In the genomic region with DNA sequence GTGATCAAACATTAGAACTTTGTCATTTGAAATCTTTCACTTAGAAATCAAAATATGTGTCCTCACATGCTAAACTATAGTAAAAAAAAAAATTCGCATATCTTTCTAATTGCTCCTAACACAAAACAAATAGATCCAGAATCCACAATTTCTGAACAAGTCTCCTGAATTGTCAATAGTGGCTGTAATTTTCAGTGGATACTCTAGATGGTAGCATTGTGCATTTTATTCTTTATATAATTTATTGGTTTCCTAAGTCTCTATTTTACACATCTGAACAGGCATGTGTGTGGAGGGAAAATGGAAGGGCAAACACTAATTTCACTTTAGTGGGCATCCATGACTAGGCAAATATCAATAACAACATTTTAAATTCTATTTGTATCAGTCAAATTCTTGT, we compare ENCODE assay signal across 12 mouse cellular contexts.
A peak's percentile ranks its signal among the peaks of the same experiment; 100 is the strongest.
DNase-seq lines count a peak whose midpoint lies in the region; ATAC-seq and TF ChIP-seq lines count a peak whose summit lies in the region.
"Had no signal": no experiment of that assay in that cellular context is flagged by ENCODE, and none has a peak within 500 bp of the region (broad histone marks: within the 10 kb centered on the region; RNA-seq: fewer than 3 reads in every experiment).

No protein-coding gene starts in this region.

- no peak for DNase-seq in heart, postnatal 0 days (ENCODE audit: low spot score)
- no peak for DNase-seq in heart, postnatal 36 days
- no peak for DNase-seq in liver, postnatal 0 days
- no peak for DNase-seq in liver
- peak; percentile 2 for DNase-seq in MEL-GATA-1-ER (ENCODE audit: extremely low read depth, low read depth)
- DNase-seq in lung, postnatal 36 days = peak; percentile 0
- no peak for DNase-seq in thymus, postnatal 10 days (ENCODE audit: low spot score in 2 of 2)
- DNase-seq: cerebellum, postnatal 36 days had no signal

- no peak overlapping the region for H3K27ac ChIP-seq in heart, postnatal 0 days (ENCODE audit: low read depth)
- no peak overlapping the region for H3K27ac ChIP-seq in liver, postnatal 0 days (ENCODE audit: low read depth)
- H3K27ac ChIP-seq: forebrain, embryonic 12.5 days; lung, embryonic 15.5 days had no signal

- TF ChIP-seq EP300 in heart, postnatal 0 days (IDR thresholded peaks at IDR 0.05; ENCODE audit: low read depth) = no peak
- TF ChIP-seq EP300 in liver, postnatal 0 days (IDR thresholded peaks at IDR 0.05; ENCODE audit: low read depth) = no peak

- no peaks in the 10 kb centered on the region for H3K9me3 ChIP-seq in heart, postnatal 0 days (replicated peaks; ENCODE audit: control insufficient read depth, low read length)
- H3K9me3 ChIP-seq in liver, postnatal 0 days (ENCODE audit: low read length) = no peaks in the 10 kb centered on the region
- H3K9me3 ChIP-seq: forebrain, embryonic 12.5 days; lung, embryonic 15.5 days had no signal

- H3K9ac ChIP-seq in heart, postnatal 0 days (replicated peaks; ENCODE audit: low read depth, low read length) = no peak overlapping the region
- no peak overlapping the region for H3K9ac ChIP-seq in liver, postnatal 0 days (replicated peaks)
- H3K9ac ChIP-seq: forebrain, embryonic 12.5 days; lung, embryonic 15.5 days had no signal

- H3K4me3 ChIP-seq in heart, postnatal 0 days (ENCODE audit: low read depth, low read length) = no peak overlapping the region
- no peak overlapping the region for H3K4me3 ChIP-seq in liver, postnatal 0 days (ENCODE audit: low read depth, low read length)
- H3K4me3 ChIP-seq: forebrain, embryonic 12.5 days; lung, embryonic 15.5 days had no signal

- no peaks in the 10 kb centered on the region for H3K36me3 ChIP-seq in heart, postnatal 0 days (replicated peaks; ENCODE audit: control insufficient read depth, insufficient read depth, low read length)
- H3K36me3 ChIP-seq in liver, postnatal 0 days (replicated peaks; ENCODE audit: insufficient read depth, low read length) = no peaks in the 10 kb centered on the region
- H3K36me3 ChIP-seq: forebrain, embryonic 12.5 days; lung, embryonic 15.5 days had no signal

- ATAC-seq in heart, postnatal 0 days (ENCODE audit: insufficient read depth, low read depth) = no peak
- ATAC-seq in liver, postnatal 0 days = no peak
- no peak for ATAC-seq in inflammation-experienced regulatory T-cells, adult 6 months
- ATAC-seq: activated CD4-positive, CD25-positive, alpha-beta regulatory T cell, adult 4 months had no signal

- intact Hi-C loops in heart, postnatal 36 days (cut with DNase I) = loop anchor here (2.0 kb wide), 2 partner anchors 112 to 232 kb away; a partner anchor contains a TSS

- 23% methylated on average over 1 of the region's 1 CpGs for WGBS in heart, postnatal 0 days
- WGBS in liver, postnatal 0 days (ENCODE audit: insufficient replicate concordance) = 16% methylated on average over 1 of the region's 1 CpGs

- no peaks in the 10 kb centered on the region for H3K27me3 ChIP-seq in heart, postnatal 0 days (ENCODE audit: control insufficient read depth, insufficient read depth, low read length)
- H3K27me3 ChIP-seq in liver, postnatal 0 days (ENCODE audit: insufficient read depth, low read length) = no peaks in the 10 kb centered on the region
- H3K27me3 ChIP-seq: forebrain, embryonic 12.5 days; lung, embryonic 15.5 days had no signal

- TF ChIP-seq CTCF in heart, postnatal 0 days (IDR thresholded peaks at IDR 0.05; ENCODE audit: low read depth) = peak; percentile 20
- TF ChIP-seq CTCF in liver, postnatal 0 days (IDR thresholded peaks at IDR 0.05; ENCODE audit: low read depth) = 0 out of 2 replicates have a peak, but pooled peaks have one; percentile 8

- H3K4me1 ChIP-seq in heart, postnatal 0 days (ENCODE audit: control insufficient read depth, insufficient read depth) = no peaks in the 10 kb centered on the region
- H3K4me1 ChIP-seq in liver, postnatal 0 days (ENCODE audit: insufficient read depth) = no peaks in the 10 kb centered on the region
- H3K4me1 ChIP-seq: forebrain, embryonic 12.5 days; lung, embryonic 15.5 days had no signal

- H3K4me2 ChIP-seq in heart, postnatal 0 days (ENCODE audit: low read depth, low read length) = no peak overlapping the region
- no peak overlapping the region for H3K4me2 ChIP-seq in liver, postnatal 0 days (ENCODE audit: low read depth, low read length)
- H3K4me2 ChIP-seq: forebrain, embryonic 12.5 days; lung, embryonic 15.5 days had no signal

Comparison
In these comparisons a context has a peak if more than half of its experiments do, and no peak if none do; other contexts are left out.
1. DNase-seq: peak in MEL-GATA-1-ER (single experiment) and lung, postnatal 36 days (single experiment); none in heart, postnatal 0 days (single experiment), heart, postnatal 36 days (0 of 2), liver, postnatal 0 days (single experiment), liver (single experiment) and thymus, postnatal 10 days (0 of 2).